Mouse (Mus musculus): Measurements from ENCODE around the gene Taf11.

Taf11 gene

GRCm38 (mm10) chr17:27920676-27921075 is 11.0 kb upstream of the Taf11 start:
- no peak for DNase-seq (ENCODE audit: low spot score)

- no peak for DNase-seq (ENCODE audit: low spot score)
Measured at GRCm38 (mm10) chr17:27916366-27916765, 6.7 kb upstream of the Taf11 start.

- no peak for DNase-seq (ENCODE audit: low spot score)
Measured at GRCm38 (mm10) chr17:27914742-27915141, 5.1 kb upstream of the Taf11 start.

DNA sequence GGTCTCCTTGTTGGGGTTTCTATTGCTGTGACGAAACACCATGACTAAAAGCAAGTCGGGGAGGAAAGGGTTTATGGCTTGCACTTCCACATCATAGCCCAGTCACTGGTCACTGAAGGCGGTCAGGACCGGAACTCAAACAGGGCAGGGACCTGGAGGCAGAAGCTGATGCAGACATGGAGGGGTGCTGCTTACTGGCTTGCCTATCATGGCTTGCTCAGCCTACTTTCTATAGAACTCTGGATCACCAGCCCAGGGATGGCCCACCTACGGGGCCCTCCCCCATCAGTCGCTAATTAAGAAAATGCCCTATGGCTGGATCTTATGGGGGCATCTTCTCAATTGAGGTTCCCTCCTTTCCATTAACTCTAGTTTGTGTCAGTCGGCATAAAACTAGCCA is 1.7 kb upstream of the Taf11 start:
- no peak for DNase-seq (ENCODE audit: low spot score)

DNA sequence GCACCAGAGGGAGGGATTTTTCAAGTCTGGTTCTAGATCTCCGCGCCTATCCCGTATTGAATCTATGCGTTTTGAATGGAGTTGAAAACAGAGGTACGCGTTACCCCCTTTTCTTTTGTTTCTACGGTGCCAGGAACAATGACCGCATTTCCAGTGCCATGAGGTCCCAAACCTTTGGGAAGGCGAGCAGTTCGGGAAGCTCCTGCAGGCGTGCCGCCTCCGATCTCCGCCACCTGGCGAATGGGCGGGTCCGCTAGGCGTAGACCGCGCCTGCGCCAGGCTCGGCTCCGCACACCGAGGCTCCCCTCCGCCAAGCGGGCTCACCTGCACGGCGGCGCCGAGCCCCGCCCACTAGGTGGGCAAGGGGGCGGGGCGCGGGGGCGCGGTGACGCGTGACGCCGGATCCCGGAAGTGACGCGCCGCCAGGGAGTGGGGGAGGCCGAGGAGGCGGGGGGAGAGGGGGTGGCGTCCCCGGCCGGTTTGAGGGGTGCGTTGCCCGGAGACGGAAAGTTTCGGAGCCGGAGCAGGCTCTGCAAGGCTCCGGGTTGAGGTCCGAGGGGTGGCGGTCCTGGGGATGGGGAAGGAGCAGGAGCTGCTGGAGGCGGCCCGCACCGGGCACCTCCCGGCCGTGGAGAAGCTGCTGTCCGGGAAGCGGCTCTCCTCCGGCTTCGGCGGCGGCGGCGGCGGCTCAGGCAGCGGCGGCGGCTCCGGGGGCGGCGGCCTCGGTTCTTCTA is 589 bp downstream of the Taf11 start, which contains the start of gene Anks1:
TSS of gene Anks1 (plus strand) at position 419 of the 734 bp plus-strand sequence.
- DNase-seq (ENCODE audit: low spot score), result peak; percentile 81

GRCm38 (mm10) chr17:27908206-27908887 is 1.3 kb downstream of the Taf11 start:
- peak; percentile 32 for DNase-seq (ENCODE audit: low spot score)

GRCm38 (mm10) chr17:27907512-27908205 is 2.0 kb downstream of the Taf11 start:
- DNase-seq (ENCODE audit: low spot score), result peak; percentile 99

- no peak for DNase-seq (ENCODE audit: low spot score)
Measured at GRCm38 (mm10) chr17:27886499-27887210, 23.0 kb downstream of the Taf11 start.

DNA sequence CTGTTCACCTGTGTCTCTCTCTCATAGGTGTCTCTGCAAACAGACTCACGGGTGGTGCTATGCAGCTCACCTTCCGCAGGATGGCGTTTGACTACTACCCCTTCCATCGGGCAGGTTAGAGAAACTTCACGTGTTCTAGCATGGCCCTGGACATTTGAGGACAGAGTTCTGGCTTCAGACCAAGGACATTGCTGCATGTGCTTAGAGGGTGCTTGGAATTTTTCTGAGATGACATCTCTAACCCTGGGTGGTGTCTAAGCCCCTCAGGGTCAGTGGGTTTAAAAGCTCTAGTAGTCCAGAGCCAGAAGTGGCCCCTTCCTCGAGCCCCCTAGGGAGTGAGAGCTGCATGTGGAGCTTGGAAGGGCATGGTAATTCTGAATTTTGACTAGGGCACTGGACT is 25.6 kb downstream of the Taf11 start:
- DNase-seq (ENCODE audit: low spot score), result no peak

- no peak for DNase-seq (ENCODE audit: low spot score)
Measured at GRCm38 (mm10) chr17:27883129-27883528, 26.5 kb downstream of the Taf11 start.

DNA sequence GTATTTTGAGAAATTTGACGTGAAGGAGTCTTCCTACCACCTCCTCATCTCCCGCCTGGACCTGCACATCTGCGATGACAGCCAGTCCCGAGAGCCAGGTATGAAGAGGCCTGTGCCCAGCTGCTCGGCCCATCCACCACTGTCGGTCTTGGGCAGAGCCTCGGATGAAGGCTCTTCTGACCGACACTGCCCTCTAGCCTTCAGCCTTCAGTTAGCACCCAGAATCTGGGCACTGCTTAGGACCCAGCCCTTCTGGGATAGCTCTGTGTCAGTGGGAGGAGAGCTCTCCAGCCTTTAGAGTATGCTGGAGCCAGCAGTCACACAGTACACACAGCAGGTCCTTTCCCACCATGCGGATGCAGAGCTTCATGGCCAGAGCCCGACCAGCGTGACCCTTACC is 28.1 kb downstream of the Taf11 start:
- peak; percentile 41 for DNase-seq (ENCODE audit: low spot score)

DNA sequence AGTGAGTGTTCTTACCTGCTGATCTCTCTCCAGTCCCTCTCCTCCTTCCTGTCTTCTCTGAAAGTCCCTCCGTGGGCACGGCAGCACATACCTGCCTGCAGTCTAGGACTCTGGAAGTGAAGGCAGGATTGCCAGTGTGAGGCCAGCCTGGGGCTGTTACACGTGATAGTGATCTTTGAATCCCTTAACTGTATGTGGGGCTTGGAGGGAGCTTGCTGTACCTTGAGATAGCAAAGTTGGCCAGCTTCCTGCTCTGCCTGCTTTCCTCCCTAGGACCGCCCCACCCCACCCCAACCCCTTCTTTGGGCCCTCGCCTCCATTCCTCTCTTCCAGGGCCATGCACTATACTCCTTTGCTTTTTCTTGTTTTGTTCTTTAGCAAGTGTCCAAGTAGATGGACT is 35.1 kb downstream of the Taf11 start:
- no peak for DNase-seq (ENCODE audit: low spot score)

DNA sequence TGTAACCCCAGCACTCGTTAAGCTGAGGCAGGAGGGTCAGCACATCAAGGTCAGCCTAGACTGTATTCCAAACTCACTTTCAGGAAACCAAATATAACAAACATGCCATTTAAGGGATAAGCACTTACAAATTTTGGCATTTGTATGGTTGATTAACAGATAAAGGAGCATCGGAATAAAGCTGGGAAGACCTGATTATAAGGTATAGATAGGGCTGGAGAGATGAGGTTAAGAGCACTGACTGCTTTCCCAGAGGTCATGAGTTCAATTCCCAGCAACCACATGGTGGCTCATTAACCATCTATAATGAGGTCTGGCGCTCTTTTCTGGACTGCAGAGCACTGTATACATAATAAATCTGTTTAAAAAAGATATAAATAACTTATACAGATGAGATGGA is 36.1 kb downstream of the Taf11 start:
- no peak for DNase-seq (ENCODE audit: low spot score)

DNA sequence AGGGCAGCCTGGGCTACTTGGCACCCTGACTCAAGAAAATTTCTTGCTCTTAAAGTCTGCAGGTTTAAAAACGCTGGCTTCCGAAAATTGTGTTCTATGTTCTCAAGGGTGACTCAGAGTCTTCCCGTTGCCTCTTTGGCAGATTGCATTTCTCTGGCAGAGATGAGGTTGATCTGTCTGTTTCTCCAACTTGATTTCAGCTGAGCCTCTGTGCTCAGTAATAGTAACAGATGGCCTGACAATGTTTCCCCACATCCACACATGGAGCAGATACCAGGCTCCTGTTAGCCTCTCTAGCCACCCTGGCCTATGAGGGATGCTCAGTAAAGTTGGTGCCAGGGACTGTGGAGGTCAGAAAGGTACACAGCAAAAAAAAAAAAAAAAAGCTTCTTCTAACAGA is 37.8 kb downstream of the Taf11 start:
- no peak for DNase-seq (ENCODE audit: low spot score)

DNA sequence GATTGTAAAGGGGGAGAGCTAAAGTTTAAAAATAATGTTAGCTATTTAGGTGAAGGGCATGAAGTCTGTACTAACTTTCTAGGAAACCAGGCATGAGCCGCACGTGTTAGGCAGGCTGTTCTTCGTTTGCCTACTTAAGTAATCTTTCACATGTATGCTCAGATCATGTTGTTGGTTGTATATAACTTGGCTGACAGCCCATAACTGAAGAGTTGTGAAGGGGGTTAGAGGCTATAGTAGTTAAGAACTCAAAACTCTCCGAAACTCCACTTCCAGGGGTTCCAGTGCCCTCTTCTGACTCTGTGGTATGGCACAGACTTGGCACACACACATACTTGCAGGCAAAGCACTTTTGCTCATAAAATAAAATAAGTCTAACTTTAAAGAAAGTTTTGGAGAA is 42.9 kb downstream of the Taf11 start:
- no peak for DNase-seq (ENCODE audit: low spot score)

DNA sequence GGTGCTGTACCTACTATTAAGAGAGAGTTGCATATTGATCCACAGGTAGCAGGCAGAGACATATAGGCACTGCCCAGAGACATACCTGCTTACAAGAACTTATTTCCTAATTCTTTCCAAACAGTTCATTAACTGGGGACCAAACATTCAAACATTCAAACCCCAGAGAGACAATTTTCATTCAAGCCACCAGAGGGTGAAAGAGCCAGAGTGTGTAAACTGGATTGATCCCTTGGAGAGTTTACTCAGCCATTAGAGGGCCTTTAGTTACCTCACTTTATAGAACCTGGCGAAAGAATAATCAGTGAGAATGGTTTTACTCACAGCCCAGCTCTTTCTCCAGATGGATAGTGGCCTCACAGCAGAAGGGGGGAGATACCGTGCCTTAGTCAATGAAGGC is 44.2 kb downstream of the Taf11 start:
- no peak for DNase-seq (ENCODE audit: low spot score)

DNA sequence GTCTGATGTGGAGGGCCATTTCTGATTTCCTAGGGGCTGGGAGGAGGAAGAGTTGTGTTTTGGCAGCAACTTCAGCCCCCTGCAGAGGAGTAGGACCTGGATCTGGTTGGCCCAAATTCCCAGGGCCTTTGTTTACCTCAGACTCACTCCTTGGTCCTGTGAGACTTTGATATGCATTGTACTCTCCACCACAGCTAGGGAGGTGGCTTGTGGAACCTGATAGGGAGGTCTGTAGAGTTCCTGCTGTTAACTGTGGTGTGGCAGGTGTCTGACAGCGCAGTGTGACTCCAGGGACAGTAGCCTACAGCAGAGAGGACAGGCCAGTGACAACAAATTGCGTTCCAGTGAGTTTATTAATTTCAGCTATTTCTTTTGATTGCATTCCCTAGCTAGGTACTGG is 50.5 kb downstream of the Taf11 start:
- no peak for DNase-seq (ENCODE audit: low spot score)

DNA sequence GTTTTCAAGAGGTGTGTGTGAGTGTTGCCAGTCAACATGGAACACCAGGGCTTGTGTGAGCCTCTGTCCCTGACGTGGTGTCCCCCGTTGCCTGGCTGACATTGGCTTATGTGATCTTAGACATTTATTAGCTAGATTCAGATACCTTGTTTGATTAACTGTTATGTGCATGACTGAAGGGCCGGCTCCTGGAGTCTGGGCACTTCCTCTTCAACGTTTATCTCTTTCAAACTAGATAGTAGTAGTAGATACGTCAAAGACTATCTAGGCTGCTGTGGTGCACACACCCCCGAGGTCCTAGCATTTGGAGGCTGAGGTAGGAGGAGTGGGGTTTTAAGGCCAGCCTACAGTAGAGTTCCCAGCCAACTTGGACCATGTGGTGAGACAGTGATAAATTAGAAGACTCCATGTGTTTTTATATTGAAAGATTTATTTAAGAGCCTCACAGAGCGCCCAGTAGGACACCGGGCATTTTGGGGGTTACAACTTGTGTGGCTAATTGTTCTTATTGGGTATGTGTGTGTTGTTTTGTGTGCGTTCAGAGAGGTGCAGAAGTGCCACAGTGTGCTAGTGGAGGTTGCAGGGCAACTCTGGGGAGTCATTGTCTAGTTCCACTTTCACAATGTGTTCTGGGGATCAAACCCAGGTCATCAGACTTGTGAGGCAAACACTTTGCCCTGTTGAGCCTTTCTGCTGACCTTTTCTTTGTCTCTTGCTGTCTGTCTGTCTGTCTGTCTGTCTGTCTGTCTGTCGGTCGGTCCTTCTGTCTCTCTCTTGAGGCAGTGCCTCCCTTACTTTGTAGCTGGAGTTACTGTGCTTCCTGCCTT is 51.8 kb downstream of the Taf11 start:
- no peak for DNase-seq (ENCODE audit: low spot score)

- DNase-seq (ENCODE audit: low spot score), result peak; percentile 68
Measured at GRCm38 (mm10) chr17:27856798-27857648, 52.6 kb downstream of the Taf11 start.

DNA sequence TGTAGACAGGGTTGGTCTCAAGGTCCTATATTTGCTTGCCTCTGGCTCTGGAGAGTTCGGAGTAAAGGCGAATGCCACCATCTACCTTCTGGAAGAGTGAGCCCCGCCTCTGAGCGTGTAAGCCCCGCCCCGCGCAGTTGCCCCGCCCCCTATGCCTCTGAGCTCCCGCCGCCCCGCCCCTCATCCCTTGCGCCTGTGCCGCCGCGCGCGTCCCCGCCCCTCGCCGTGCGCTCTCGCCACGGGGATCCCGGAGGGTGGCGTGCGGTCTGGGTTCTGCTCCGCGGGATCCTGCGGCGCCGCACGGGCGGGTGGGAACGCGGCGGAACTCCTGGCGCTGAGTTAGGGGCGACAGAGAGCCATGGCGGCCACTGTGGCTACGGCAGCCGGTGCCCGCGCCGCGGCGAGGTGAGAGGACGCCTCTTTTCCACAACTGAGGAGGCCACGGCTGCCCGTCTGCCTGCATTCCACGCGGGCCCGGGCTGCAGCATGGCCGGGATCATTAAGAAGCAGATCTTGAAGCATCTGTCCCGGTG is 53.3 kb downstream of the Taf11 start, which contains the start of gene Uhrf1bp1:
TSS of gene Uhrf1bp1 (plus strand) at position 177 of the 533 bp plus-strand sequence.
- peak; percentile 78 for DNase-seq (ENCODE audit: low spot score)
